Mouse (Mus musculus): ENCODE results near the gene Cyp4a10.
"Not testable (repeated sequence)": the region's sequence is repeated elsewhere in the genome, so short reads cannot be mapped to it uniquely, and the experiment has no call there.

Cyp4a10 gene

GRCm38 (mm10) chr4:115518000-115518399 is at the start of gene Cyp4a10:
Gene Cyp4a10 (plus strand): TSS chr4:115518264.
- DNase-seq (ENCODE audit: low spot score in 2 of 2): not testable (repeated sequence)

DNA sequence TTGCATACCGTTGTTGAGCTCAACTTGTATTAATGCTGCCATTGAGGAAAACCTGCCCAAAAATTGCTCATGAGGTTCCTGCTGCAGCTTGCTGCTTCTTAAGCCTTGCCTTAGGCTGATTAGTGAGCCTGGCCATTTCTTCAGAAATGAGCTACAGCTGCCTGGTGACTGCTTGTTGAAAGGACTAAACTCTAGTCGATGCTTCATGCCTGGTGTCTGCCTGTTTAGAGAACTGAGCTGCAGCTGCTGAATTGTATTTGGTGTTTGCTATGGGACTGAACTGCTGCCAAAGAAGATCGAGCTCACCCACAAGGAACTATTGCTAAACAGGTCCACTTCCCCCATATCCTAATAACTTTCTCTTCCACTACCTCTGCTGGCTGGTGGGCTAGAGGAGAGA is 44.5 kb upstream of the Cyp4a10 start:
- DNase-seq (ENCODE audit: low spot score in 2 of 2): not testable (repeated sequence)

DNA sequence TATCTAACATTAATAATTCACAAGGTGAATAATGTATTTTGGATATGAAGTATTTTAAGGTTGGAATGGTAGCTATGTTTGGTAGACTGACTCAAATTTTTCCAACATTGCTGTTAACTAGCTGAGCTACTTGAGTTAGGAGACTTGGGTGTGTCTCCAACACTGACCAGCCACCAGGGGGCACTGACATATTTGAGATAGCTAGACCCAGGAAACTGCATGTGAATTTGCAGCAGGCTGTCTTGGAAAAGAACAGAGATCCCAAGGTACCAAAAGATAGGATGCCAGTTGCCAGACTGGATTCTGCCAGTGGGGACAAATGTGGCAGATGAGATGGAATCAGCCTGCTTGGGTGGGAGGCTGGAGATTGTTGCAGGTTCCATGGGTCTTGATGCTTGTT is 42.0 kb upstream of the Cyp4a10 start:
- not testable (repeated sequence) for DNase-seq (ENCODE audit: low spot score in 2 of 2)

GRCm38 (mm10) chr4:115481006-115481652 is 36.9 kb upstream of the Cyp4a10 start:
- no peak for DNase-seq (ENCODE audit: low spot score in 2 of 2)

- DNase-seq (ENCODE audit: low spot score in 2 of 2): no peak
Measured at GRCm38 (mm10) chr4:115496001-115496400, 22.1 kb upstream of the Cyp4a10 start, which contains the start of gene Cyp4a14. Gene Cyp4a14 (minus strand): TSS chr4:115496142.

GRCm38 (mm10) chr4:115497466-115497865 is 20.6 kb upstream of the Cyp4a10 start:
- DNase-seq (ENCODE audit: low spot score in 2 of 2): no peak

GRCm38 (mm10) chr4:115513964-115514363 is 4.1 kb upstream of the Cyp4a10 start:
- DNase-seq (ENCODE audit: low spot score in 2 of 2): not testable (repeated sequence)

GRCm38 (mm10) chr4:115519444-115519843 is 1.4 kb downstream of the Cyp4a10 start:
- no peak for DNase-seq (ENCODE audit: low spot score in 2 of 2)

GRCm38 (mm10) chr4:115521766-115522165 is 3.7 kb downstream of the Cyp4a10 start:
- no peak for DNase-seq (ENCODE audit: low spot score in 2 of 2)

GRCm38 (mm10) chr4:115545101-115545500 is 27.0 kb downstream of the Cyp4a10 start:
- no peak for DNase-seq (ENCODE audit: low spot score in 2 of 2)

DNA sequence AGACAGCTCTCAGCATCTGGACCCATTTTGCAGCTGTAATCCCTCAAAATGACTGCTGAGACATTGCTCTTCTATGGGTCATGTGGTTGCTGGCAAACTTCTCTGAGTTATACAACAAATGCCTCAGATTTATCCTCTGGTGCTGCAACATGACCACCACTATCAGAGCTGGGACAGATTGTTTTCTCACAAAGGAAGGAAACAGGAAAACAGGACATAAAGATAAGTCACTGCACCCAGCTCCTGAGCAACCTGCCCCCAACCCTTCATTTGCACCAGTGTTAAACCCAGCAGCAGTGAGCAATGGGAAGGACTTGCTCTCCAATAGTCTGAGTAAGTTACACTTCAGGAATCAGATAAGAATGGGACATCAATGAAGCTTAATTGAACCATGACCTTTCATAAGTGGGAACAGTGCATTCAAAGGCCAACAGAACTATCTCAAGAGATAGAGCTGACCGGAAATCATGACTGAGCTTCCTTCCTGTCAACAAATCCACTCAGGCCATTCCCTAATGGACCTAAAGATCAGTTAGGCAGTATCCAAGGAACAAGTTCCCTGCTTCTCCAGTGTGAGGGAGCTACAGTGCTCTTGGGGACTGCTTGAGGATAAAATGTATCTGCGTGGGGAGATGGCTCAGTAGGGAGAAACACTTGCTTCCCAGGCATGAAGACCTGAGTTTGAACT is 28.2 kb downstream of the Cyp4a10 start:
- no peak for DNase-seq (ENCODE audit: low spot score in 2 of 2)

DNA sequence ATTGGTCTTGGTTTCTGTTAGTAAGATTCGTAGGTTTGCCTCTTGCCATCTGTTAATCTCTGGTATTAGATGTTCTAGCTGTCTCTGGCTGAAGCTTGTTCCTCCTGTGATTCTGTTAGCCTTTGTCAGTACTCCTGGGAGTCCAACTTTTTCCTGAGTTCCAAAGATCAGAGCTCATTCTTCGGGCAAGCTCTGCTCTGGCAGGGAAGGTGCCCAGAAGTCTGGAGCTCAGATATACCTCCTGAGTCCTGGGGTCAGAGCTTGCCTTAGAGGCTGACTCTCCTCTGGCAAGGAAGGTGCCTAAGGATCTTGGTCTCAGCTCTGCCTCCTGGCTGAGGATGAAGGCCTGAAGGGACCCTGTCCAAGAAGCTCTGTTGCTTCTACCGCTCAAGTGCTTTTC is 34.7 kb downstream of the Cyp4a10 start:
- no peak for DNase-seq (ENCODE audit: low spot score in 2 of 2)

DNA sequence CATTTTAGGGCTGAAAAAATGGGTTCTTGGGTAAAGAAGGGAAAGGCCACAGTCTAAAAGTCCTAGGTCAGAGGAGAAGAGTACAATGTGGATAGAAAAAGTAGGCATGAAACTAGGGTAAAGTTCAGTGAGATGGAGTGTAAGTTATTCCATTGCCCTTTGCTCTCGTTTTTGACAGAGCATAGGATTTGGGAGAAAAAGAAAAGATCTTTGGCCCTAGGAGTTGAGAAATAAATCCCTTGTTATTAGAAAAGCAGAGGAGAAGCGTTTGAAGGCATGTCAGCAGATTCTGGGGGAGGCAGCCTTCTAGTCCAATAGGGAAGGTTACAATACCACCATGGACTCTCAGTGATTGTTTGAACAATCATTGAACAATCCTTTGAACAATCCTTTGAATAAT is 37.4 kb downstream of the Cyp4a10 start:
- no peak for DNase-seq (ENCODE audit: low spot score in 2 of 2)

DNA sequence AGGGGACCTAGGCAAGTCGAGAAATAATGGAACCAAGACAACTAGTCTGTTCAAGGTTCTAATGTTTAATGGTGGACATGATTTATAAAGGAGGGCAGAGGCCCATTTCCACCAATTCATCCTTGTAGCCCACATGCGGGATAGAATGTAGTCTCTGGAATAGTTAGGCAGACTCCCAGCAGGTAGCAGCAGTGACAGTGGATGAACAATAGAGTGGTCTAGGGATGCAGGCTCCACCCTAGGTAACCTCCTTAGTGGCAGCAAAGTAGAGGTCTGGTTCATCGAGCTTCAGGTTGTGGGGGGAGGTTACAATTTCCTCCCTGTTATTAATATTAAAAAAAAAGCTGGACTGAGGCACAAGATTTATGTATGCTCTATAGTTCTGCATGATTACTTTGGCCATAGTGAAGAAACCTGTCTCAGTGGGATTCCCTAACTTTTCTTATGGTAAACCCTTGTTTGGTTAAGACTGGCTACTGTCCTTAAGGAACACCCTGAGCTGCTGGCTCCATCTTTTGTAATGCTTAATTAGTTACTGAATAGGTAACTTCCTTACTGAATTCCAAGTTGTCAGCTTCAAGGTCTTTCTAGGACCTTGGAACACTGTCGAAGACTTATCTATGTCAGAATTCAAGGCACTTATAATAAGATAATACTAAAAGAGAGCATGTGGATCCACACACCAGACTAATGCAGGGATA is 39.9 kb downstream of the Cyp4a10 start:
- DNase-seq (ENCODE audit: low spot score in 2 of 2): no peak

GRCm38 (mm10) chr4:115561236-115561635 is 43.2 kb downstream of the Cyp4a10 start:
- DNase-seq (ENCODE audit: low spot score in 2 of 2): not testable (repeated sequence)

GRCm38 (mm10) chr4:115563401-115563800 is 45.3 kb downstream of the Cyp4a10 start, which contains the start of gene Cyp4a31:
Gene Cyp4a31 (plus strand): TSS chr4:115563649.
- DNase-seq (ENCODE audit: low spot score in 2 of 2): no peak

DNA sequence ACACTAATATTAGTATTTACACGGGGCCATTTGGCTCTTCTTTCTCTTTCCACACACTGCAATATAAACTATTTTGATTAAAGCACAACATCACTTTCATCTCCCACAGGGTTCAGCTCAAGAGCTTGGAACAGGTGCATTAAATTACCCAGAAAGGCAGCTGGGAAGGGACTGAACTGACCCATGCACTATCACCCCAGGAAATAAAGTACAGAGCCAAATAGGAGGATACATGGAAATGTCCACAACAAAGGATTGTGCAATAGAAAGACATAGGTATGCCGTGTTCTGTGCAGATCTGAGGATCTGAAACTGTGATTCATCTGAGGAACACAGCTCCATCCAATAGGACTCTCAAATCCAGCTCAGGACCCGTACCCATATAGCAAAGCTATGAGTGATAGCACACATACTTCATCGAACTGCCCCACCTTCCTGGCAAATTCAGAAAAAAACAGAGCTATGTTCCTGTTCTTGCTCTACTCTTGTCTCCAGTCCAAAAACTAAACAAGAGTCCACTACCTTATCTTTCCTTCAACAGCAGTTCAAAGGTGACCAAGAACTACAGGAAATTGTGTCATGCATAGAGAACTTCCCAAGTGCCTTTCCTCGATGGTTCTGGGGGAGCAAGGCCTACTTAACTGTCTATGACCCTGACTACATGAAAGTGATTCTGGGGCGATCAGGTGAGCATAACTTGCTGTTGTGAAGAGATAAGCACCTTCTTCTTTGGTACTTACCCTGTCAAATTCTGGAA is 46.6 kb downstream of the Cyp4a10 start:
- not testable (repeated sequence) for DNase-seq (ENCODE audit: low spot score in 2 of 2)

DNA sequence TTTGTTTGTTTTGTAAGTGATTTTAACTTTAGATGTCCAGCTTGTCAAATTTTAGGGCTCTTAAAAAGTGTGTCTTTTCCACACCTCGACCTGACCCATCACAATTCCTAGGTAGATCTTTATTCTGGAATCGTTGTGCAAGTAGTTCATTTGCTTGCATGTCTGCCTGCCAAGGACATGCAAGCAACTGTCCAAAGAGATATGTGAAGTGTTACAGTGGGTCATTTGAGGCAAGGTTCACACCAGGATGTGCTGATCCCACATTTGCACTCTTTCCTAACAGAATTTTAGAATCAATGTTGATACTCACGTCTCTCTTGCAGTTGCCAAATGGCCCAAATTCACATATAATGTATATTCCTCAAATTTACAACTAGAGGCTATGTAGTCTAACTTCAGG is 57.2 kb downstream of the Cyp4a10 start:
- DNase-seq (ENCODE audit: low spot score in 2 of 2): no peak

GRCm38 (mm10) chr4:115575776-115576175 is 57.7 kb downstream of the Cyp4a10 start:
- no peak for DNase-seq (ENCODE audit: low spot score in 2 of 2)

- no peak for DNase-seq (ENCODE audit: low spot score in 2 of 2)
Measured at GRCm38 (mm10) chr4:115583036-115583435, 65.0 kb downstream of the Cyp4a10 start.

Data from urinary bladder, adult 18-20 months (tissue).